Mouse (Mus musculus) left cerebral cortex, adult 2 months (tissue): ENCODE data around the gene Thap3. TPM values are rescaled to one million over a fixed set of nuclear protein-coding genes. Genes with fewer than 3 reads are reported as not detected.

Experiments used
- DNase-seq, 2 experiments: peaks; one replicate each; pipeline ENCODE4 v3.0.0; 2021 to 2022; ENCODE audit warnings: low spot score in 2 of 2, mixed read lengths in 1 of 2; ENCODE audit errors: extremely low spot score in 1 of 2
- H3K27ac ChIP-seq: fragments of 200-600 bp; 2 replicates; pipeline ENCODE4 v1.8.1; 2022
- H3K4me3 ChIP-seq: fragments of 200-600 bp; 2 replicates; pipeline ENCODE4 v1.8.1; 2022
- CTCF ChIP-seq: fragments of 200-600 bp; IDR thresholded peaks from 2 replicates; pipeline ENCODE4 v1.8.1; 2022; ENCODE audit warnings: antibody characterized with exemption, mild to moderate bottlenecking, moderate library complexity
- intact Hi-C: fragments of 180-260 bp; cut with DNase I; formaldehyde crosslinking; loops from one replicate; pipeline ENCODE4 v1.15.1; 2025
- total RNA-seq, 2 experiments: library from RNA; stranded (reverse); gene quantifications; 2 replicates each; pipeline ENCODE4 v1.2.3; 2021

The Thap3 gene
- total RNA-seq, 2 experiments from 2014 or later, result 19.2 to 20.7 TPM

GRCm38 (mm10) chr4:152021568-152022097 lies 32.8 kb upstream of the Thap3 start:
- no peak for DNase-seq
- no peak overlapping the region for H3K27ac ChIP-seq
- intact Hi-C loops, result no loop called here
- TF ChIP-seq CTCF, result no peak
- H3K4me3 ChIP-seq, result no peak overlapping the region

DNA sequence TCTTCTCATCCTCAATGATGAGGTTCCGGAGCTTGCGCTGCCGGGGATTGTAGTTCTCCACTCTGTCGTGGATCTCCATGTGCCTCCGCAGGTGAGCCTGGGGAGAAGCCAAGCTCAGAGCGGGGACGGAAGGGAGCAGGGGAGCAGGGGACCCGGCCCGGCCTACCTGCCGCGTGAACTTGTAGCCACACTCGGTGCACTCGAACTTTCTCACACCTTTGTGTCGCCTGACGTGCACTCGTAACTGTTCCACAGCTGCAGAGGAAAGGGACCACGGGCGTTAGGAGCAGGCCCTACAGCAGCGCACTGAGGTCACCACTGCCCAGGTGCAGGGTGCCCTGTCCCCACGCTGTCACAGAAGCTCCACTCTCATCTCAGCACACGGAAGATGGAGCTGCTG lies 31.2 kb upstream of the Thap3 start:
- intact Hi-C loops, result no loop called here
- H3K27ac ChIP-seq, result no peak overlapping the region
- DNase-seq, result no peak
- TF ChIP-seq CTCF, result no peak
- no peak overlapping the region for H3K4me3 ChIP-seq

DNA sequence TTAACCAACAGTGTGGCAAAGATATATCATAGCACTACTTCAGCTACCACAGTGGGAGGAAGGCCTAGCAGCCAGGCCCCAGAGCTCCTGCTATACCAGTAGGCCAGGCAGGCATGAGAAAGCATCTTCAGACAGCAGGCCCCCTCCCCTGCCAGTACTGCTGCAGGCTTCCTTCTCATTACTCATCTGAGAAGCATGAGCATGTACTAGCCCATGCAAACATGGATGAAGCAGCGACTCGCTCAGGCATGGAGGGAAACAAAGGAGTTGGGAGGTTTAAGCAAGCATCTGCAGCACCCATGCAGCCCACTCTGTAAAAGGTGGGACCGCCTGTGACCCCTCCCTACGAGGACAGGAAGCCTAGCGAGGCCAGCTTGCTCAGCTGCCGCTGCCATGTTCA lies 30.3 kb upstream of the Thap3 start:
- Histone ChIP-seq H3K27ac (no peak overlapping the region), H3K4me3 (no peak overlapping the region)
- no peak for TF ChIP-seq CTCF
- no peak for DNase-seq
- intact Hi-C loops, result no loop called here

GRCm38 (mm10) chr4:152013036-152013813 lies 24.4 kb upstream of the Thap3 start:
- intact Hi-C loops, result no loop called here
- TF ChIP-seq CTCF, result no peak
- H3K27ac ChIP-seq, result no peak overlapping the region
- no peak overlapping the region for H3K4me3 ChIP-seq
- no peak for DNase-seq

GRCm38 (mm10) chr4:152012109-152012508 lies 23.3 kb upstream of the Thap3 start:
- no peak for DNase-seq
- no peak overlapping the region for H3K4me3 ChIP-seq
- no peak overlapping the region for H3K27ac ChIP-seq
- intact Hi-C loops, result no loop called here
- TF ChIP-seq CTCF, result no peak

DNA sequence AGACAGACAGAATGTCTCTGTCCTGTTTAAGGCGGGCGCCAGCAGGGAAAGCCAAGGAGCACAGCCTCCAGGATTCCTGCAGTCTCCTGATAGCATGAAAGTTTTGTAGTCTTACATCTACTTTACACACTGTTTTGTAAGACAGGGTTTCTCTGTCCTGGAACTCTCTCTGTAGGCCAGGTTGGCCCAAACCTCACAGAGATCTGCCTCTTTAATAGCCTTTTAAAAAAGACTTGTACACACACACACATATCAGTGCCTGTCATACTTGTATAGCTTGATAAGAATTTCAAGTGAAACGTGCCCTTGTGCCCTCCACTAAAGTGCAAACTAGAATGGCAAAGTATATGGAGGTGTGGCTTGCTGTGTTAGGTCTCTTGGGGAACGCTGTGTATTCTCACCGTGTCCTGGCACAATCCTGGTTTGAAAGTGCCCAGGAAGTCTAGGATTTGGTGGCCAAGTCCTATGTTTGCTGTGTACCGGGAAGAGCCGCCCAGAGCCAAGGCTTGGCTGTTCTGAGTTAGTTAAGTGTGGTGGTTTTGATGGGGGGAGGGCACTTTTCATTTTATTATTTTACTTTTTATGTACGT lies 22.5 kb upstream of the Thap3 start:
- TF ChIP-seq CTCF, result no peak
- no peak for DNase-seq
- Histone ChIP-seq H3K27ac (peak overlapping the region; percentile 96; the same call in 1 of the 2 replicates), H3K4me3 (peak overlapping the region; percentile 78)
- intact Hi-C loops, result loop anchor here (2.0 kb wide), 1 partner anchor 16 kb away; the partner anchor contains the start of gene Zbtb48

DNA sequence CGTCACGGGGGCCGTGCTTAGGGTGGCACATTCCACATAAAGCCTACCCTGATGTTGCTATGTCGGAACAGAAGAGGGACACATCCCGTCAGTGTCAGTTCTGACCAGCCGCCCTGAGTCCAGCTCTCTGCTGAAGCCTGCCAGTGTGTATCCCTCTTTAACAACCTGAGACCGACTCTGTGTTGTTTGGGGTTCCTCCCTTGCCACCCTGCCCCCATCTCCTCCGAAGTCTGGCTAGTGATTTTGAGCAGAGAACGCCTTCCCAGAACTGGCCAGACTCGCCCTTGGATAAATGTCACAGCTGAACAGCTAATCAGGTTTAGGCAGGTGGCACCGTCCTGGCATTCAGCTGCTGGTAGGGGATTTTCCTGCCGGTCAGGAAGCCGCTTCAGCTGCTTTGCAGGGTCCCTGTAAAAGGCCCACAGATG lies 21.9 kb upstream of the Thap3 start:
- intact Hi-C loops, result loop anchor here (2.0 kb wide), 1 partner anchor 16 kb away; the partner anchor contains the start of gene Zbtb48
- Histone ChIP-seq H3K4me3 (peak overlapping the region; percentile 78), H3K27ac (peak overlapping the region; percentile 96)
- no peak for TF ChIP-seq CTCF
- no peak for DNase-seq

- intact Hi-C loops, result loop anchor here (2.0 kb wide), 1 partner anchor 17 kb away; the partner anchor contains the start of gene Zbtb48
- no peak for DNase-seq
- peak overlapping the region; percentile 96 for H3K27ac ChIP-seq
- TF ChIP-seq CTCF, result no peak
- H3K4me3 ChIP-seq, result peak overlapping the region; percentile 78
Measured at GRCm38 (mm10) chr4:152010091-152010706, 21.4 kb upstream of the Thap3 start.

- H3K27ac ChIP-seq, result peak overlapping the region; percentile 96
- peak; percentile 83 to 84 for DNase-seq
- peak overlapping the region; percentile 78 for H3K4me3 ChIP-seq
- no peak for TF ChIP-seq CTCF
- intact Hi-C loops, result loop anchor here (1.0 to 2.0 kb wide), 3 partner anchors 13 to 79 kb away; partner anchors contain the start of genes Phf13 and Zbtb48
Measured at GRCm38 (mm10) chr4:152009076-152010051, 20.6 kb upstream of the Thap3 start.

DNA sequence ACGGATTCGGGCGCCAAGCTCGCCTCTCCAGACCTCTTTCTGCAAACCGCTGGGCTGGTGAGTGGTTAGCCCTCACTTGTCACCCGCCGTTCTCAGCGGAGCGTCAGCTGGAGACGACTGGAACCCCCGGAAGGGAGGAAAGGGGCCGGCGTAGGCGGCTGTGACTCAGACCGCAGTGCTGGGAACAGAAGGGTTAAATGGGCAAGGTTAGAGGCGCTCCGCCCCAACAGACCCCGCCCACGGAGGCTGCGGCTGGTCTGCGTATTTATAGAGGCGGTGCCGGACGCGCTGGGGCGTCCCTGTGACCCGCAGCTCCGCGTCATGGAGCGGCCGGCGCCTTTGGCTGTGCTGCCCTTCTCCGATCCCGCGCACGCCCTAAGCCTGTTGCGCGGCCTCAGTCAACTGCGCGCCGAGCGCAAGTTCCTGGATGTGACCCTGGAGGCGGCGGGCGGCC lies 19.9 kb upstream of the Thap3 start, which contains the start of gene Klhl21:
Klhl21 (plus strand) TSS at position 182 of the 454 bp plus-strand sequence.
- Histone ChIP-seq H3K4me3 (peak within 1 kb of the TSS; percentile 78), H3K27ac (peak within 1 kb of the TSS; percentile 96)
- TF ChIP-seq CTCF, result no peak
- DNase-seq, result peak; percentile 90 to 92
- intact Hi-C loops, result loop anchor here (1.0 kb wide), 2 partner anchors 12 to 80 kb away; partner anchors contain the start of gene Phf13

GRCm38 (mm10) chr4:152008148-152008500 lies 19.3 kb upstream of the Thap3 start:
- Histone ChIP-seq H3K27ac (peak overlapping the region; percentile 96), H3K4me3 (peak overlapping the region; percentile 78)
- DNase-seq, result no peak
- no peak for TF ChIP-seq CTCF
- intact Hi-C loops, result no loop called here
